ENCODE assay signal across 22 mouse cellular contexts in the genomic region with DNA sequence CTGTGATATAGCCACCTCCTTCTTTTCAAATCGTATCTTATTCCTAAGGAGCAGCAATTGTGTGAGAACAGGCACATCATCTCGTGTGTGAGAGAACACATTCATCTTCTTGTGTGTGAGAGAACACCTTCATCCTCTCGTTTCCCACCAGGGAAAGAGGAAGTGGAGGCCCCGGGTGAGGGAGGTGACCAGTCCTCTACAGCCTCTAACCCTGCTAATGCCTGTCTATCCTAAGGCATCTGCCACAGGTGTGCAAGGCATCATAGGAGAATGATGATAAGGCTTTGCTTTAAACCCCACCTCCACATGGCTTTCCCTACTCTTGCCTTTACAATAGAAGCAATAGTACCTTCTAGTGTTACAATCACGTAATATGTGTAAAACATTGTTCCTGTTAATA. TPM values are rescaled to one million over a fixed set of nuclear protein-coding genes. Genes with fewer than 3 reads are reported as not detected.
A peak's percentile ranks its signal among the peaks of the same experiment; 100 is the strongest.
DNase-seq lines count a peak whose midpoint lies in the region; ATAC-seq and TF ChIP-seq lines count a peak whose summit lies in the region.
"Had no signal": no experiment of that assay in that cellular context is flagged by ENCODE, and none has a peak within 500 bp of the region (broad histone marks: within the 10 kb centered on the region; RNA-seq: fewer than 3 reads in every experiment).

No protein-coding gene starts in this region.

- no peak overlapping the region for H3K9ac ChIP-seq in heart, embryonic 12.5 days
- no peak overlapping the region for H3K9ac ChIP-seq in heart, embryonic 16.5 days (ENCODE audit: low read length)
- no peak overlapping the region for H3K9ac ChIP-seq in heart, adult 2 months (ENCODE audit: low read depth, low read length)
- H3K9ac ChIP-seq: embryonic facial prominence, embryonic 15.5 days; hindbrain, embryonic 14.5 days had no signal

- H3K36me3 ChIP-seq in heart, embryonic 12.5 days = no peaks in the 10 kb centered on the region
- no peaks in the 10 kb centered on the region for H3K36me3 ChIP-seq in heart, embryonic 16.5 days (ENCODE audit: control insufficient read depth, insufficient read depth)
- H3K36me3 ChIP-seq in heart, adult 2 months (ENCODE audit: control insufficient read depth, insufficient read depth, low read length) = peaks cover 2% of the 10 kb centered on the region; the same call in 1 of the 2 replicates
- no peaks in the 10 kb centered on the region for H3K36me3 ChIP-seq in kidney, adult 2 months (ENCODE audit: control insufficient read depth, insufficient read depth, low read length)
- H3K36me3 ChIP-seq: embryonic facial prominence, embryonic 15.5 days; forebrain, embryonic 10.5 days; hindbrain, embryonic 10.5 days had no signal

- 33% methylated on average over 5 of the region's 5 CpGs for WGBS in heart, embryonic 12.5 days
- 33% methylated on average over 5 of the region's 5 CpGs for WGBS in heart, embryonic 16.5 days
- 44% methylated on average over 5 of the region's 5 CpGs for WGBS in heart, adult 2 months
- WGBS in kidney, adult 2 months = 71% methylated on average over 5 of the region's 5 CpGs

- intact Hi-C loops in heart, adult 2 months (cut with DNase I) = no loop called here

- H3K27ac ChIP-seq in heart, embryonic 12.5 days (ENCODE audit: poor library complexity, severe bottlenecking) = peak overlapping the region; percentile 94
- peak overlapping the region; percentile 95 for H3K27ac ChIP-seq in heart, embryonic 16.5 days (ENCODE audit: low read length)
- H3K27ac ChIP-seq in heart, adult 2 months = no peak overlapping the region
- no peak overlapping the region for H3K27ac ChIP-seq in kidney, adult 2 months (ENCODE audit: insufficient read depth, low read depth, low read length)
- H3K27ac ChIP-seq: embryonic facial prominence, embryonic 15.5 days; forebrain, embryonic 10.5 days; gastrocnemius, adult 2 months; hindbrain, embryonic 10.5 days; hindbrain, embryonic 14.5 days; kidney, postnatal 0 days had no signal

- H3K4me1 ChIP-seq in heart, embryonic 12.5 days (replicated peaks) = peaks cover 40% of the 10 kb centered on the region
- peaks cover 29% of the 10 kb centered on the region for H3K4me1 ChIP-seq in heart, embryonic 16.5 days (ENCODE audit: control insufficient read depth, insufficient read depth, low read length)
- H3K4me1 ChIP-seq in heart, adult 2 months (ENCODE audit: control insufficient read depth, insufficient read depth, low read length) = peaks cover 6% of the 10 kb centered on the region
- H3K4me1 ChIP-seq in kidney, adult 2 months (ENCODE audit: control insufficient read depth, insufficient read depth, low read length) = peaks cover 5% of the 10 kb centered on the region
- H3K4me1 ChIP-seq: embryonic facial prominence, embryonic 15.5 days had no signal

- no peaks in the 10 kb centered on the region for H3K9me3 ChIP-seq in heart, embryonic 12.5 days (replicated peaks)
- no peaks in the 10 kb centered on the region for H3K9me3 ChIP-seq in heart, embryonic 16.5 days (replicated peaks; ENCODE audit: control insufficient read depth, low read length)
- H3K9me3 ChIP-seq: embryonic facial prominence, embryonic 15.5 days; forebrain, embryonic 10.5 days; hindbrain, embryonic 10.5 days had no signal

- no peak for DNase-seq in heart, adult 18-20 months
- DNase-seq in heart, adult 2 months = no peak
- DNase-seq in kidney, adult 2 months = no peak
- DNase-seq: adrenal gland, adult 8-10 months; adrenal gland, postnatal 36 days; cerebellum, adult 2 months; cerebellum, postnatal 10 days; embryo, embryonic 11 days; gastrocnemius, adult 2 months; gastrocnemius, postnatal 36 days; kidney, adult 9 months had no signal

- no peak for ATAC-seq in heart, embryonic 12.5 days (ENCODE audit: insufficient number of reproducible peaks, low FRiP score)
- no peak for ATAC-seq in heart, embryonic 16.5 days (replicated peaks; ENCODE audit: extremely low read depth, insufficient read depth, low FRiP score)
- ATAC-seq in common myeloid progenitor, adult 5-6 weeks (replicated peaks; ENCODE audit: low read depth, poor library complexity, severe bottlenecking) = 0 out of 2 replicates have a peak, but pooled peaks have one; percentile 45
- ATAC-seq: forebrain, embryonic 14.5 days; intestine, embryonic 16.5 days had no signal

- H3K4me3 ChIP-seq in heart, embryonic 12.5 days = no peak overlapping the region
- H3K4me3 ChIP-seq in heart, embryonic 16.5 days (ENCODE audit: low read length) = no peak overlapping the region
- H3K4me3 ChIP-seq in heart, adult 2 months = no peak overlapping the region
- H3K4me3 ChIP-seq in kidney, adult 2 months (ENCODE audit: insufficient read depth, low read depth, low read length) = no peak overlapping the region
- H3K4me3 ChIP-seq: embryonic facial prominence, embryonic 15.5 days; erythroblast, embryonic 14.5 days; forebrain, embryonic 10.5 days; gastrocnemius, adult 2 months; hindbrain, embryonic 10.5 days had no signal

- TF ChIP-seq POLR2A in heart, adult 2 months (IDR thresholded peaks at IDR 0.05; ENCODE audit: insufficient read depth, low read depth, low read length) = no peak
- no peak for TF ChIP-seq POLR2A in kidney, adult 2 months (IDR thresholded peaks at IDR 0.05; ENCODE audit: low read depth, low read length)

- TF ChIP-seq EP300 in heart, adult 2 months (IDR thresholded peaks at IDR 0.05; ENCODE audit: insufficient read depth, low read depth, low read length) = no peak

- TF ChIP-seq CTCF in heart, adult 2 months (IDR thresholded peaks at IDR 0.05) = no peak
- TF ChIP-seq CTCF in kidney, adult 2 months (conservative IDR thresholded peaks at IDR 0.05; ENCODE audit: insufficient read depth, insufficient read length, low read depth, low read length) = no peak

- no peaks in the 10 kb centered on the region for H3K79me2 ChIP-seq in heart, adult 2 months (replicated peaks; ENCODE audit: control insufficient read depth, insufficient read depth, low read length)

- H3K27me3 ChIP-seq in heart, embryonic 12.5 days (replicated peaks) = no peaks in the 10 kb centered on the region
- H3K27me3 ChIP-seq in heart, embryonic 16.5 days (ENCODE audit: control insufficient read depth, insufficient read depth, low read length) = no peaks in the 10 kb centered on the region
- no peaks in the 10 kb centered on the region for H3K27me3 ChIP-seq in heart, adult 2 months (ENCODE audit: control insufficient read depth, insufficient read depth, low read length)
- no peaks in the 10 kb centered on the region for H3K27me3 ChIP-seq in kidney, adult 2 months (replicated peaks; ENCODE audit: control insufficient read depth, insufficient read depth, low read length)
- H3K27me3 ChIP-seq: embryonic facial prominence, embryonic 15.5 days had no signal

- H3K4me2 ChIP-seq in heart, embryonic 12.5 days = no peak overlapping the region
- H3K4me2 ChIP-seq in heart, embryonic 16.5 days (ENCODE audit: low read depth, low read length) = no peak overlapping the region
- H3K4me2 ChIP-seq: embryonic facial prominence, embryonic 15.5 days; hindbrain, embryonic 14.5 days had no signal

RNA-seq across cellular contexts. Expression of a gene that starts 20.5 kb away (rescaled TPM):
- polyA plus RNA-seq in heart, embryonic 12.5 days (2016; fragmentation: Nextera tagmentation; extraction: Ambion mirVana) = 29.2 and 30.0 TPM in 2 replicates
- 10 to 100 TPM; 45.5 to 46.7 TPM for total RNA-seq in heart, adult 18-20 months (2021)
- polyA plus RNA-seq in heart, embryonic 16.5 days (2015; fragmentation: Nextera tagmentation; extraction: Ambion mirVana) = 11.8 and 14.4 TPM in 2 replicates
- 10 to 100 TPM; 43.9 to 49.0 TPM for total RNA-seq in heart, adult 2 months (2021)
- 19.1 and 27.5 TPM in 2 replicates for polyA plus RNA-seq in heart, adult 2 months (2012; rRNA removed)
- total RNA-seq in common myeloid progenitor, adult 5-6 weeks (2017) = 77.6 and 81.6 TPM in 2 replicates
- polyA plus RNA-seq in kidney, adult 2 months (2012; rRNA removed) = 14.0 and 19.1 TPM in 2 replicates

Comparison
In these comparisons a context has a peak if more than half of its experiments do, and no peak if none do; other contexts are left out.
1. H3K27ac ChIP-seq: peak in heart, embryonic 12.5 days (single experiment) and heart, embryonic 16.5 days (single experiment); none in heart, adult 2 months (single experiment) and kidney, adult 2 months (single experiment).